Mouse (Mus musculus): ENCODE measurements at regions not wholly inside any gene's neighbourhood (a gene's known extent, or its start where the extent isn't known, plus 50 kb on each side); places are given as distances from the start of the nearest gene placed in this dataset.

GRCm38 (mm10) chr12:73409481-73410085 is 123.0 kb downstream of the Slc38a6 start:
- TF ChIP-seq POLR2A (IDR thresholded peaks at IDR 0.05; ENCODE audit: borderline replicate concordance, insufficient read depth, low read length), result no peak
- TF ChIP-seq CTCF (IDR thresholded peaks at IDR 0.05; ENCODE audit: borderline replicate concordance, insufficient read depth, low read depth, low read length), result no peak

Measured in cerebellum, adult 2 months (tissue).